Mouse (Mus musculus): ENCODE data around the gene Rpl5. TPM values are rescaled to one million over a fixed set of nuclear protein-coding genes. Genes with fewer than 3 reads are reported as not detected.
A peak's percentile ranks its signal among the peaks of the same experiment; 100 is the strongest.

Rpl5 gene
- polyA plus RNA-seq, 1 experiment from 2014 or later: 48.8 TPM

DNA sequence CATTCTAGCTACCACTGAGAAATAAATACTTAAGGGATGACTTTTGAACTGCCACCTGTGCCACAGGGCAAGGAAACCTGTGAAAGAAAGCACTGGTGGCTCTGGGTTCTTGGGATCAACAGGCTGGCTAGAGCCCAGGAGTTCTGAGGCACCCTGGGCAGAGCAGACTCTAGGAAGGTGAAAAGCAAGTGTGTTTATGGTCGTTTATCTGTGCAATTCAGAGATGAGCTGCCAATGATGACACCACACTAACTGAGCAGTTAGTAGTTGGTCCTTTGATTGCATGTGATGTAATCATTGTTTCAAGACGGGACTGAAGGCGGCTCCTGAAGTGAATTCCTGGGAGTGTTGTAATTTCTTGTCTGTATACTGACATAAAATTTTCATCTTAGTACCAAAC lies 4.0 kb downstream of the Rpl5 start:
- H3K27ac ChIP-seq: no peak overlapping the region
- ATAC-seq (ENCODE audit: low read depth) (no peak), DNase-seq (no peak)
- no peak overlapping the region for H3K9ac ChIP-seq
- H3K4me3 ChIP-seq (replicated peaks): no peak overlapping the region
- WGBS (ENCODE audit: insufficient replicate concordance): 63% methylated on average over 3 of the region's 3 CpGs
- H3K4me1 ChIP-seq (replicated peaks): peaks cover 39% of the 10 kb centered on the region
- peaks cover 75% of the 10 kb centered on the region for H3K36me3 ChIP-seq
- no peaks in the 10 kb centered on the region for H3K27me3 ChIP-seq
- no peak overlapping the region for H3K4me2 ChIP-seq
- no peaks in the 10 kb centered on the region for H3K9me3 ChIP-seq (replicated peaks)

DNA sequence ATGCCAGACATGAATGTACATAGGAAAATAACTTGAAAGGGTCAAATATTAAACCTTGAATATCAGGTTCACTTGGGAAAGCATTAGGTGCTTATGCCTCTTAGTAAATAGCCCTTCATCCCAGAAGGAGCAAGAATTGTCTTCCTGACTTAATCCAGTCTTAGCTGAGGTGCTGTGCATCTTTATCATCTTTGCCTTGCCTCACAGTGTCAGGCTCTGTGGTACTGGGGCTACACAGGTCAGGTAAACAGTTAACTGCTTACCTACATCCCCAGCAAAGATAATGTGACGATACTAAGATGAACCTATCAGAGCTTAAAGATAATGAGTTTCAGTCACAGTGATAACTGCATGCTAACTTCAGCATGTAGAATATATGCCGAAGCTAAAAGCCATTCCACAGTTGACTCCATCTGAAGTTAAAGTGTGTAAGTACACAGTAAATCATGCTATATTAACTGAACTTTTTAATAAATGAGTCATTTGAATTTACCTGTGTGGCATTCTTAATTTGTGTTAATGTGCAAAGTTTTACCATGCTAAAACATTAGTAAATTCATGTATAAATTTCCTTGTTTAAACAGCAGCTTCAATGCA lies 8.3 kb downstream of the Rpl5 start:
- peaks cover 66% of the 10 kb centered on the region for H3K36me3 ChIP-seq
- ATAC-seq (ENCODE audit: low read depth): no peak
- no peak overlapping the region for H3K4me2 ChIP-seq
- no peak overlapping the region for H3K4me3 ChIP-seq (replicated peaks)
- 51% methylated on average over 2 of the region's 2 CpGs for WGBS (ENCODE audit: insufficient replicate concordance)
- DNase-seq: no peak
- H3K27me3 ChIP-seq: no peaks in the 10 kb centered on the region
- peaks cover 11% of the 10 kb centered on the region; the same call in 1 of the 2 replicates for H3K4me1 ChIP-seq (replicated peaks)
- H3K9me3 ChIP-seq (replicated peaks): no peaks in the 10 kb centered on the region
- H3K27ac ChIP-seq: no peak overlapping the region
- no peak overlapping the region for H3K9ac ChIP-seq

DNA sequence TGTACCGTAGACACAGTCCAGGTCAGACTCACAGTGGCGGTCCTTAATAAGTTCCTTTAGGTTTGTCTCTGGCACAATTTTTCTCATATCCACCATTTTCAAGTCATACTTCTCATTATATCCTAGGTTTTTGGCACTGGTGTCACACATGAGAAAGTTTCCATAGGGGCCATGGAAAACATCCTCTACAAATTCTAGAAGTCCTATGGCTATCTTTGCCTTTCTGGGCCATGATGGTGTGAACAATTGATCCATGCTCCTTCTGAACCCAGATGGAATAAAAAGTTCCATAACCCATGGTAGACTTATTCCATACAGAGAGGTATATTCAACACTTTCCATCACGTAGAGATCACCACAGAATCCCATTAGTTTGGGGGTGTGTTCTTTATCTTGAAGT lies 9.4 kb downstream of the Rpl5 start:
- Histone ChIP-seq H3K36me3 (peaks cover 56% of the 10 kb centered on the region), H3K4me1 (replicated peaks) (peaks cover 6% of the 10 kb centered on the region; the same call in 1 of the 2 replicates), H3K4me3 (replicated peaks) (no peak overlapping the region), H3K9ac (no peak overlapping the region), H3K27me3 (no peaks in the 10 kb centered on the region), H3K4me2 (no peak overlapping the region), H3K27ac (no peak overlapping the region), H3K9me3 (replicated peaks) (no peaks in the 10 kb centered on the region)
- WGBS (ENCODE audit: insufficient replicate concordance): 72% methylated on average over 3 of the region's 3 CpGs
- DNase-seq (no peak), ATAC-seq (ENCODE audit: low read depth) (no peak)

DNA sequence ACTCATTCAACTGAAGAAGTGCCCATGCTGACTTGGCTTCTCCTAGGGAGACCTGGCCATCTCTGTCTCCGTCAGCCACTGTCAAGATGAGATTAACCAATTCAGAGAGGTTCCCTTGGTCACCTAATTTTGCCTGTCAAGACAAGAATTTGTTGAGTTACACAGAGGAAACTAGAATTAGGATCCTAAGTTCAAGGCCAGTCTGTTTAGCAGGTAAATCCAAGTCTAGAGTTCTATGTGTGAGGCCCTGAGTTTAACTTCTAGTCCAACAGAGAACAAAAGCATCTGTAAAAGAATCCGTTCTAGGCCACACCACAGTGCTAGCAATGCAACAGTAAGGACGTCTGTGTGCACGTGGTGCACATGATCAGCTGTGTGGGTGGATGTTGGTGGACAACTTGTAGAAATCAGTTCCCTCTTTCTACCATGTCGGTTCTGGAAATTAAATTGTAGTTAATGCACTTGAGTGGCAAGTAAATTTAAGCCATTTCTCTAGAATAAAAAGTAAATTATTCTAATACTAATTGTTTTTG lies 9.8 kb downstream of the Rpl5 start:
- peaks cover 51% of the 10 kb centered on the region for H3K36me3 ChIP-seq
- 46% methylated on average over 5 of the region's 5 CpGs for WGBS (ENCODE audit: insufficient replicate concordance)
- no peaks in the 10 kb centered on the region for H3K27me3 ChIP-seq
- no peak overlapping the region; the same call in 1 of the 2 replicates for H3K27ac ChIP-seq
- H3K4me1 ChIP-seq (replicated peaks): peaks cover 6% of the 10 kb centered on the region; the same call in 1 of the 2 replicates
- no peak overlapping the region for H3K4me3 ChIP-seq (replicated peaks)
- no peak overlapping the region for H3K9ac ChIP-seq
- DNase-seq (no peak), ATAC-seq (ENCODE audit: low read depth) (no peak)
- H3K9me3 ChIP-seq (replicated peaks): no peaks in the 10 kb centered on the region
- H3K4me2 ChIP-seq: no peak overlapping the region

DNA sequence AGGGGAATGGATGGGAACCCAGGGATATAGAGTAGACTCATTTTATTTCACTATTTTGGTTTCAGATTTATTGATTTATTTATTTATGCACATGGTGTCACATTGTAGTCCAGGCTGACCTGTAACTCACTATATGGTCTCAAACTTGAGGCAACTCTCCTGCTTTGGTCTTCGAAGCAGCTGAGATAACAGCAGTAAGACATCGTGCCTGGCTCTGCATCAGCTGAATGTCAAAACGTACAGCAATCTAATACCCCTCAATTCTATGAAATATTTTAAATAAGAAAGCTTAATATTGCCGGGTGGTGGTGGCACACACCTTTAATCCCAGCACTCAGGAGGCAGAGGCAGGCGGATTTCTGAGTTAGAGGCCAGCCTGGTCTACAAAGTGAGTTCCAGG lies 10.7 kb downstream of the Rpl5 start:
- H3K27ac ChIP-seq: no peak overlapping the region
- H3K9ac ChIP-seq: no peak overlapping the region
- DNase-seq: no peak
- H3K27me3 ChIP-seq: no peaks in the 10 kb centered on the region
- no peak for ATAC-seq (ENCODE audit: low read depth)
- H3K36me3 ChIP-seq: peaks cover 43% of the 10 kb centered on the region
- WGBS (ENCODE audit: insufficient replicate concordance): 81% methylated on average over 5 of the region's 5 CpGs
- no peak overlapping the region for H3K4me2 ChIP-seq
- H3K4me1 ChIP-seq (replicated peaks): peaks cover 5% of the 10 kb centered on the region; the same call in 1 of the 2 replicates
- no peak overlapping the region for H3K4me3 ChIP-seq (replicated peaks)
- no peaks in the 10 kb centered on the region for H3K9me3 ChIP-seq (replicated peaks)

DNA sequence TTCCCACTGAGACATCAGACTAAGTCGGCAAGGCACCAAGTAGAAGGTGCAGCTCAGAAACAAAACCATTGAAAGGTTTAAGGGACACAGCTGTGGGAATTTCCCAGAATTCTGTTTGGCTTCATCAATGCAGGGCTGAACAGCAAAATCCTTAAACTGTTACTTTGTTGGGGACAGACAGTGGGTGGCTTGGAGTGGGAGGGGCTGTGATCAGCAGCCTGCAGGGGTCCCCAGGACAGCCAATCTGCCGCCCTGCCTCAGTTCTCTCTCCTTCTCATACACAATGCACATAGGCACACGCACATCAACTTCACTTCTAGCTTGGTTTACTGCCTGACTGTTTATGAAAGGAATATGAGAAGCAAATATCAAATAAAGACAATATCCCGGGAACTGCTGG lies 15.0 kb downstream of the Rpl5 start:
- Histone ChIP-seq H3K9ac (no peak overlapping the region), H3K27ac (no peak overlapping the region), H3K4me1 (replicated peaks) (no peaks in the 10 kb centered on the region), H3K4me3 (replicated peaks) (no peak overlapping the region), H3K4me2 (no peak overlapping the region), H3K9me3 (replicated peaks) (no peaks in the 10 kb centered on the region), H3K36me3 (0 out of 2 replicates have a peak, but pooled peaks cover under 1% of the 10 kb centered on the region), H3K27me3 (no peaks in the 10 kb centered on the region)
- WGBS (ENCODE audit: insufficient replicate concordance): 62% methylated on average over 4 of the region's 4 CpGs
- DNase-seq: no peak
- no peak for ATAC-seq (ENCODE audit: low read depth)

DNA sequence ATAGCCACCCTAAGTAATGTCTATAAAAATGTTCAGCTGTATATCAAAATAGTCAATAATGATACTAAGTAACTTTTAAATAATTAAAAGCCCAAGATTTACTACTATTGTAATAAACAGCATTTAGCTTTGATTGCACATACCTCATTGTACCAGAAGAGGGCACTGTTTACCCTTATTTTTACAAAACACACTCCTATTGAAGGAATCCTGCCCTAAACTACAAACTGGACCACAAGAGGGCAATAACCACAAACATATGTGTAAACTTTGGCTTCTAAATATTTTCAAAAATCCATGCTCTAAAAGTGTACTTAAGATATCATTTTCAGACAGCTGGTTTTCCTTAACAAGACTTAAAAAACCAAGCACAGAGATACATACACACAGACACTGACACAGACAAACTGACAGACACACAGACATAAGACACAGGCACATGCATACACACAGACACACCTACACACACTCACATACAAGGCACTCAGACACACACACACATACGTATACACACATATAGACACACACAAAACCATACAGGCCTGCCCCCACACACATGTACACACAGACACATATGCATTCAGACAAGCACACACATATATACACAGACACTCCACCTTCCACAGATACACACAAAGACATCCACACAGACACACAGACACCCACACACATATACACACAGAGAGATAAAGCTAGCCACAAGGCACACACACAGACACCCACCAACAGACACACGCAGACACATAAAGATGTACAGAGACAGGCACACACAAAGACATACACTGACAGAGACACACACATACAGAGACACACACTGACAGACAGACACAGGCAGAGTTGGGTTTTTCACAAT lies 21.3 kb downstream of the Rpl5 start:
- Histone ChIP-seq H3K9me3 (replicated peaks) (no peaks in the 10 kb centered on the region), H3K36me3 (no peaks in the 10 kb centered on the region), H3K27ac (no peak overlapping the region), H3K4me1 (replicated peaks) (peaks cover 5% of the 10 kb centered on the region), H3K4me2 (no peak overlapping the region), H3K9ac (no peak overlapping the region), H3K27me3 (no peaks in the 10 kb centered on the region), H3K4me3 (replicated peaks) (no peak overlapping the region)
- WGBS (ENCODE audit: insufficient replicate concordance): 81% methylated on average over 2 of the region's 2 CpGs
- DNase-seq (peak; percentile 33), ATAC-seq (ENCODE audit: low read depth) (peak; percentile 37; the same call in 1 of the 2 replicates)

DNA sequence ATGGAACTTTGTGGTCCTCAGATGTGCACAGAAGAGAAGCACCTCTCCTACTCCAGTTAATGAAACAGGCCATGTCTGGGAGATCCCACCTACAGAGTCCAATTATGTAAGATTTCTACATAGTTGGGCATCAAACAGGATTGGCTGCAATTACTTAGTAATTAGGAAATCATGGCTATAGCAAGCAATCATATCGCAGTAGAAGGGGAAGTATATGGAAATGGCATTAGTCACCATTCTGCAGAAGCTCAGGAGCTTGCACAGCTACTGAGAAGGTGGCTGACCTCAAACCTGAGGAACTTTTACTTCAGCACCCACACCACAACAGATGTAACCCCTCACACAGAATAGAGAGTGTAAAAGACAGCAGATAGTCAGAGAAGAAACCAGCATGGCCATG lies 22.5 kb downstream of the Rpl5 start:
- 0 out of 2 replicates have a peak overlapping the region, but pooled peaks have one; percentile 1 for H3K27ac ChIP-seq
- no peak overlapping the region for H3K4me2 ChIP-seq
- ATAC-seq (ENCODE audit: low read depth) (no peak), DNase-seq (no peak)
- H3K9ac ChIP-seq: no peak overlapping the region
- 53% methylated on average over 1 of the region's 1 CpGs for WGBS (ENCODE audit: insufficient replicate concordance)
- peaks cover 12% of the 10 kb centered on the region for H3K4me1 ChIP-seq (replicated peaks)
- H3K4me3 ChIP-seq (replicated peaks): no peak overlapping the region
- no peaks in the 10 kb centered on the region for H3K27me3 ChIP-seq
- H3K9me3 ChIP-seq (replicated peaks): no peaks in the 10 kb centered on the region
- no peaks in the 10 kb centered on the region for H3K36me3 ChIP-seq

DNA sequence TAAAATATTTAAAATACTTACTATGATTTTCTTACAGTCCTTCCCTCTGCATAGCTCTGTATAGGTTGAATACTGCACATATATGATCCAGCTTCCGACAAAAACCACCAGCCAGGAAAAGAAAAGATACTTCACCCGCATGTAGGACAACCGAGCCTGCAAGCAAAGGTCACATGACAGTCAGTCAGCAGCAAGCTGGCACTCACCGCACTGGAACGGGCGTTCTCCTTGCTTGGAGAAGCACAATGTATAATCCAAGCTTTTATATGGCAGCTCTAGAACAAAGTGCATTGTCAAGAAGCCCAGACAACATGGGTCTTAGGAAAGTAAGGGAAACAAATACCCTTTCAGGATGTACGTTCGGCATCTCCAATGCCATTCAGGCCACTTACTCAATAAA lies 24.3 kb downstream of the Rpl5 start:
- no peak overlapping the region for H3K4me2 ChIP-seq
- DNase-seq: no peak
- ATAC-seq (ENCODE audit: low read depth): no peak
- H3K9me3 ChIP-seq (replicated peaks): no peaks in the 10 kb centered on the region
- H3K27me3 ChIP-seq: no peaks in the 10 kb centered on the region
- no peak overlapping the region for H3K4me3 ChIP-seq (replicated peaks)
- no peaks in the 10 kb centered on the region for H3K36me3 ChIP-seq
- H3K27ac ChIP-seq: no peak overlapping the region
- peaks cover 12% of the 10 kb centered on the region for H3K4me1 ChIP-seq (replicated peaks)
- 79% methylated on average over 8 of the region's 8 CpGs for WGBS (ENCODE audit: insufficient replicate concordance)
- no peak overlapping the region for H3K9ac ChIP-seq

DNA sequence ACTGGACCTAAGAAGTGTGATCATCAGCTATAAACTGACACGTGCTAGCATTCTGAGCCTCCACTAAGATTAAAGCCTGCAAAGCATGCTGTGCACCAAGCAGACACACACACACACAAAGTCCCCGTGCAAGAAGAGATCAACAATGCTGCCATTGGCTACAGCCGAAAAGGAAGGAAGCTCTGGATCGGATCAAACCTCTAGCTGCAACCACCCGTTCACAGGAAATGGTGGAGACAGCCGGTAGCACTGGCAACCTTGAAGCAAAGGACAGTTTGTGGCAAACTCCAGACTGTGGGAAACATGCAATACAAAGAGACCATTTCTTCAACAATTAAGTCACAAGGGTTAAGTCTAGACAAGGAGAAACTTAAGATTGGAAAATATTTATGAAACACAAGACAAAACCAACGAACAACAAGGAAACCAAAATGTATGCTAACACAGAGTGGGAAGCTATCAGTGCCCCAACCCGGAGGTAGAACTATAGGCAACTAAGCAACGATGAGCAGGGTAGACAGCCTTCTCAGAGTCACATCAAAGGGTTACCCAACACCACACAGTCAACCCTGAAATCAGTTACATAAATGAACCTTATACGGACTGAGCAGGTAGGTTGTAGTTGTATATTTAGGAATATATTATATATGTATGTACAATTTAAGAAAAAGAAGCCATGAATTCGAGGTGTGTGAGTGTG lies 26.4 kb downstream of the Rpl5 start:
- H3K36me3 ChIP-seq: no peaks in the 10 kb centered on the region
- H3K27ac ChIP-seq: 0 out of 2 replicates have a peak overlapping the region, but pooled peaks have one; percentile 29
- H3K4me2 ChIP-seq: no peak overlapping the region
- no peaks in the 10 kb centered on the region for H3K9me3 ChIP-seq (replicated peaks)
- DNase-seq (no peak), ATAC-seq (ENCODE audit: low read depth) (no peak)
- H3K27me3 ChIP-seq: no peaks in the 10 kb centered on the region
- WGBS (ENCODE audit: insufficient replicate concordance): 24% methylated on average over 11 of the region's 11 CpGs
- H3K4me1 ChIP-seq (replicated peaks): peaks cover 12% of the 10 kb centered on the region
- no peak overlapping the region for H3K9ac ChIP-seq
- H3K4me3 ChIP-seq (replicated peaks): no peak overlapping the region

DNA sequence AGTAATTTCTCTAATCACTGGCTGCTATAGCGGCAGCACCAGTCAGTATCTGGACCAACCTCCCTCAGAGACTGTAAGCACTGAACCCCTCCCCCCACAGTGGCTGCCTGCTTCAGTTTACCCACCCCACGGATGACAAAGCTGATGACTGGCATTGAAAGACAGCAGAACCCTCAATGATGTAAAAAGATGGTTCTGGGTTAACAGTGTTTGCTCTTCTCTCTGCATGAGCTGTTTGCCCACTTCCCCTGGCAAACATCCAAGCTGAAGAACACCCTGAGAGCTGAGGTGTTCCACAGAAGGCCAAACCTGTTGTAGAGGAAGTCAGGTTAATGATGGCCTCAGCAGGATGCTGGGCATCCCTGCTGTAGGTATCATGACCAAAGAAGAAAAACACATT lies 32.3 kb downstream of the Rpl5 start:
- H3K27me3 ChIP-seq: no peaks in the 10 kb centered on the region
- WGBS (ENCODE audit: insufficient replicate concordance): 42% methylated on average over 2 of the region's 2 CpGs
- no peak overlapping the region for H3K4me2 ChIP-seq
- no peaks in the 10 kb centered on the region for H3K9me3 ChIP-seq (replicated peaks)
- H3K27ac ChIP-seq: no peak overlapping the region
- no peak for ATAC-seq (ENCODE audit: low read depth)
- H3K9ac ChIP-seq: 0 out of 2 replicates have a peak overlapping the region, but pooled peaks have one; percentile 6
- no peak for DNase-seq
- H3K4me1 ChIP-seq (replicated peaks): peaks cover 14% of the 10 kb centered on the region
- no peaks in the 10 kb centered on the region for H3K36me3 ChIP-seq
- no peak overlapping the region for H3K4me3 ChIP-seq (replicated peaks)
